Mouse (Mus musculus): ENCODE results near the gene Slc12a8.
"Not testable (repeated sequence)": the region's sequence is repeated elsewhere in the genome, so short reads cannot be mapped to it uniquely, and the experiment has no call there.

The Slc12a8 gene

GRCm38 (mm10) chr16:33516807-33517565 lies at the start of gene Slc12a8:
Gene Slc12a8 (plus strand): TSS chr16:33517328.
- DNase-seq (ENCODE audit: extremely low spot score, low spot score): peak; percentile 33

GRCm38 (mm10) chr16:33467451-33467850 lies 49.7 kb upstream of the Slc12a8 start:
- no peak for DNase-seq (ENCODE audit: extremely low spot score, low spot score)

- DNase-seq (ENCODE audit: extremely low spot score, low spot score): no peak
These were observed 47.2 kb upstream of the Slc12a8 start for GRCm38 (mm10) chr16:33469973-33470372.

GRCm38 (mm10) chr16:33474381-33474780 lies 42.7 kb upstream of the Slc12a8 start:
- no peak for DNase-seq (ENCODE audit: extremely low spot score, low spot score)

- DNase-seq (ENCODE audit: extremely low spot score, low spot score): no peak
These were observed 37.2 kb upstream of the Slc12a8 start for GRCm38 (mm10) chr16:33479926-33480325.

GRCm38 (mm10) chr16:33481148-33481547 lies 36.0 kb upstream of the Slc12a8 start:
- no peak for DNase-seq (ENCODE audit: extremely low spot score, low spot score)

- no peak for DNase-seq (ENCODE audit: extremely low spot score, low spot score)
These were observed 34.8 kb upstream of the Slc12a8 start for GRCm38 (mm10) chr16:33482309-33482708.

DNA sequence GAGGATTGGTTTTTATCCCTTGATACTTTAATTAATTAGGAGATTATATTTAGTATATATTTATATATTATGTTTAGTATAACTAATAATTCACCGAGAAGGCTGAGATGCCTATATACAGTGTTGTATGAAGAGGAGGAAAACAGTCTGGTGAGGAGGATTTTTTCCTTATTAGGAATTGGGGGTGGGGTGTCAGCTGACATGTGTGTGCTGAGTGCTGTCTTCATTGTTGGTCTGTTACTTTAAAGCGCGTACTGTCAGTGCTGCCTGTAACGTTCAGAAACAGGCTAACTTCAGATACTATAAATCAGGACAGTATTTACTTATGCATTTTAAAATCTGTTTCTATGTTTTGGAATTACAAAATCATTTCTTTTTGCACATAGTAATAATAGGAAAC lies 29.4 kb upstream of the Slc12a8 start:
- no peak for DNase-seq (ENCODE audit: extremely low spot score, low spot score)

- DNase-seq (ENCODE audit: extremely low spot score, low spot score): no peak
These were observed 22.8 kb upstream of the Slc12a8 start for GRCm38 (mm10) chr16:33494374-33494773.

- DNase-seq (ENCODE audit: extremely low spot score, low spot score): no peak
These were observed 9.0 kb upstream of the Slc12a8 start for GRCm38 (mm10) chr16:33508082-33508481.

DNA sequence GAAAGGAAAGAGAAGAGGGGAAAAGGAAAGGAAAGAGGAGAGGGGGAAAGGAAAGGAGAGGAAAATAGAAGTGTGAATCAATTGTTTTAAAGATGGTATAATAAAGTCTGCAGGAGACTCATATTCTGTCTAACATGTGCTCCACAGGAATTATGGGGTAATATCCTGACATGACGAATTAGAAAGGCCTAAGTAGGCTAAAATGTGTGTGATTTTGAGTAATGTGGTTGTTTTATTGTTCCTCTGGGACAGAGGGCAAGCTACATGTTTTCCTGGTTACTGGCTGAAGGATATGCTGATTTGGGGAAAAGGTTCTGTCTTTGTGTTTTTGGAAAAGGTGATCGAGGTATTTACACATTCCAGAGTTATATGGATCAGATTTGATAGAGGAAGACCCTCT lies 7.9 kb upstream of the Slc12a8 start:
- not testable (repeated sequence) for DNase-seq (ENCODE audit: extremely low spot score, low spot score)

- not testable (repeated sequence) for DNase-seq (ENCODE audit: extremely low spot score, low spot score)
These were observed 6.3 kb upstream of the Slc12a8 start for GRCm38 (mm10) chr16:33510856-33511255.

- no peak for DNase-seq (ENCODE audit: extremely low spot score, low spot score)
These were observed 4.6 kb upstream of the Slc12a8 start for GRCm38 (mm10) chr16:33512555-33512954.

DNA sequence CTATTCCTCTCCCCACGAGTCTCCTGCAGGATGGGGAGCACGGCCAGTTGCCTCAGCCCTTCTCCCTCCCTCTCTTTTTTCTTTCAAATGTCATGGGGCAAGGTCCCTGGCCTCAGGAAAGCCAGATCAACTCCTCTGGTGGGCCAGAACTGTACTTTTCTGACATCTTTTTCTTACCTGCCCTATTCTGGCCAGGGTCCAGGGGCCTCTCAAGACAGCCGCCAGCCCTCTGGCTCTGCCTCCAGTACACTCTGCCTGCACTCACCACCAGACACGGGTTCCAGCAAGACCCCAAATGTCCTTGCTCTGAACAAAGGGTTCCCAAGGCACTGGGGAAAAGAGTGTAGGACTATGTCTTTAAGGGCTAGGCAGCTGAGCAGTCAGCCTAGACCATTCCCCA lies 499 bp downstream of the Slc12a8 start:
- no peak for DNase-seq (ENCODE audit: extremely low spot score, low spot score)

DNA sequence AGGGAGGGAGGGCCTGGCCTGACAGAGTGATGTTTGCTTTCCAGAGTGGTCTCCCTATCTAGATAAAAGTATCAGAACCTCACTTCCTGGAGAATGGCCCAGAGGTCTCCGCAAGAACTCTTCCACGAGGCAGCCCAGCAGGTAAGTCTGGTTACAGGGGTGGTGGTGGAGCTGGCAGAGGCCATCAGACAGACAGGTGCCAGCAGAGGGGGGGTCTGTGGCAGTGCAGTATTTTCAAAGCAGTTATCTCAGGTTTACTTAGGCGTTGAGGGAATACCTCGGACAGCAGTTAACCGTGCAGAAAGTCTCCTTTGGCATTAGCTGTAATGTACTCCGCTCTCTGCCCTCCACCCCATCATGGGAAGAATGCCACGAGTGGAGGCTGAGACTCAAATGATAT lies 1.1 kb downstream of the Slc12a8 start:
- DNase-seq (ENCODE audit: extremely low spot score, low spot score): no peak

GRCm38 (mm10) chr16:33519916-33520568 lies 2.9 kb downstream of the Slc12a8 start:
- no peak for DNase-seq (ENCODE audit: extremely low spot score, low spot score)

GRCm38 (mm10) chr16:33522516-33522915 lies 5.4 kb downstream of the Slc12a8 start:
- DNase-seq (ENCODE audit: extremely low spot score, low spot score): no peak

- no peak for DNase-seq (ENCODE audit: extremely low spot score, low spot score)
These were observed 6.4 kb downstream of the Slc12a8 start for GRCm38 (mm10) chr16:33523571-33523970.

- DNase-seq (ENCODE audit: extremely low spot score, low spot score): peak; percentile 26
These were observed 12.7 kb downstream of the Slc12a8 start for GRCm38 (mm10) chr16:33529502-33530454.

GRCm38 (mm10) chr16:33531184-33531583 lies 14.1 kb downstream of the Slc12a8 start:
- no peak for DNase-seq (ENCODE audit: extremely low spot score, low spot score)

DNA sequence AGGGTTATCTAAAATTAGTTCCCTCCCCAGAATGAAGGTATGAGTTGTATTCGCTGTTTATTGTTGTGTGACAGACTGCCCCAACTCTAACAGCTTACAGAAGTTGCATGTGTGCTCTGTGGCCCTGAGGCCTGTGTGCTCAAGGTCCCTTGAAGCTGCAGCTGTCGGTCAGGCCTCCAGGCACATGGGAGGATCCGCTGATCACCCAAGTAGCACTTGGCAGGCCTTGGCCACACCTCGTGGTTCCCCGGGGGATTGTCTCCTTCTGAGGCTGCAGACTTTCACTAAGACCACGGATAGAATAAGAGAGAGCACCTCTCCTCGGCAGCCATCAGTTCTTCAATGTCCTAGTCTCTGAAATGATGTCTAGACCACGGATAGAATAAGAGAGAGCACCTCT lies 19.3 kb downstream of the Slc12a8 start:
- DNase-seq (ENCODE audit: extremely low spot score, low spot score): no peak
